Mouse (Mus musculus) olfactory bulb, adult 2 months (tissue): Measurements from ENCODE around the gene Scaf11.

Experiments used
- CTCF ChIP-seq: fragments of 200-500 bp; IDR thresholded peaks from 2 replicates; pipeline ENCODE4 v1.5.1; 2012; ENCODE audit warnings: low read depth, mild to moderate bottlenecking, low read length, moderate library complexity; ENCODE audit not compliant: insufficient read depth
- POLR2A ChIP-seq: fragments of 200-500 bp; IDR thresholded peaks from 2 replicates; pipeline ENCODE4 v1.6.1; 2012; ENCODE audit warnings: mild to moderate bottlenecking, low read depth, low read length, moderate library complexity; ENCODE audit not compliant: insufficient read depth

GRCm38 (mm10) chr15:96475571-96475972 is 14.9 kb upstream of the Scaf11 start:
- TF ChIP-seq CTCF (no peak), POLR2A (no peak)
